Mouse (Mus musculus): ENCODE data around the gene Get4.

The Get4 gene

GRCm38 (mm10) chr5:139252081-139252909 lies at the start of gene Get4:
TSS of gene Get4 (plus strand) at chr5:139252324.
- in situ Hi-C loops (cut with MboI, MseI): loop anchor here in 1 of 2 experiments (25.0 kb wide), 1 partner anchor 1465 kb away; the partner anchor contains the start of genes Mepce, Ppp1r35 and Zcwpw1

- in situ Hi-C loops (cut with MboI, MseI): no loop called here
These were observed 48.8 kb upstream of the Get4 start for GRCm38 (mm10) chr5:139203312-139203711.

- in situ Hi-C loops (cut with MboI, MseI): no loop called here
These were observed 46.0 kb upstream of the Get4 start for GRCm38 (mm10) chr5:139206081-139206480.

GRCm38 (mm10) chr5:139206525-139206924 lies 45.6 kb upstream of the Get4 start:
- in situ Hi-C loops (cut with MboI, MseI): no loop called here

GRCm38 (mm10) chr5:139208183-139208582 lies 43.9 kb upstream of the Get4 start:
- in situ Hi-C loops (cut with MboI, MseI): no loop called here

GRCm38 (mm10) chr5:139208871-139209684 lies 43.0 kb upstream of the Get4 start:
- in situ Hi-C loops (cut with MboI, MseI): no loop called here

- in situ Hi-C loops (cut with MboI, MseI): no loop called here
These were observed 42.5 kb upstream of the Get4 start for GRCm38 (mm10) chr5:139209685-139210026.

- in situ Hi-C loops (cut with MboI, MseI): no loop called here
These were observed 40.3 kb upstream of the Get4 start for GRCm38 (mm10) chr5:139211737-139212385.

GRCm38 (mm10) chr5:139214298-139214697 lies 37.8 kb upstream of the Get4 start:
- in situ Hi-C loops (cut with MboI, MseI): no loop called here

GRCm38 (mm10) chr5:139215184-139215583 lies 36.9 kb upstream of the Get4 start:
- in situ Hi-C loops (cut with MboI, MseI): no loop called here

- in situ Hi-C loops (cut with MboI, MseI): no loop called here
These were observed 36.0 kb upstream of the Get4 start for GRCm38 (mm10) chr5:139216121-139216520.

- in situ Hi-C loops (cut with MboI, MseI): no loop called here
These were observed 35.4 kb upstream of the Get4 start for GRCm38 (mm10) chr5:139216774-139217173.

- in situ Hi-C loops (cut with MboI, MseI): no loop called here
These were observed 32.1 kb upstream of the Get4 start for GRCm38 (mm10) chr5:139220006-139220515.

GRCm38 (mm10) chr5:139220610-139221009 lies 31.5 kb upstream of the Get4 start:
- in situ Hi-C loops (cut with MboI, MseI): no loop called here

GRCm38 (mm10) chr5:139223331-139223730 lies 28.8 kb upstream of the Get4 start:
- in situ Hi-C loops (cut with MboI, MseI): no loop called here

- in situ Hi-C loops (cut with MboI, MseI): no loop called here
These were observed 24.9 kb upstream of the Get4 start for GRCm38 (mm10) chr5:139227236-139227635.

- in situ Hi-C loops (cut with MboI, MseI): no loop called here
These were observed 24.5 kb upstream of the Get4 start for GRCm38 (mm10) chr5:139227645-139228044.

- in situ Hi-C loops (cut with MboI, MseI): no loop called here
These were observed 23.8 kb upstream of the Get4 start for GRCm38 (mm10) chr5:139228318-139228717.

GRCm38 (mm10) chr5:139229716-139230115 lies 22.4 kb upstream of the Get4 start:
- in situ Hi-C loops (cut with MboI, MseI): no loop called here

GRCm38 (mm10) chr5:139232083-139232482 lies 20.0 kb upstream of the Get4 start:
- in situ Hi-C loops (cut with MboI, MseI): no loop called here

- in situ Hi-C loops (cut with MboI, MseI): no loop called here
These were observed 17.7 kb upstream of the Get4 start for GRCm38 (mm10) chr5:139234423-139234822.

- in situ Hi-C loops (cut with MboI, MseI): no loop called here
These were observed 14.7 kb upstream of the Get4 start for GRCm38 (mm10) chr5:139237436-139237835.

Measured in T-helper 17 cell (primary cell).